Mouse (Mus musculus): ENCODE measurements around the gene Sult6b2. TPM values are rescaled to one million over a fixed set of nuclear protein-coding genes. Genes with fewer than 3 reads are reported as not detected.

The Sult6b2 gene
- polyA plus RNA-seq, 2 experiments from 2014 or later = not detected

Other genes with a start within 250 kb of the Sult6b2 start
- under 1 TPM in 1 of 2 experiments, not detected in 1; 0.20 TPM for gene Kcnj8, start 232.9 kb downstream of the Sult6b2 start, polyA plus RNA-seq (2017; shearing (Covaris generic))
- gene Abcc9, start 102.2 kb downstream of the Sult6b2 start, polyA plus RNA-seq (2017; shearing (Covaris generic)) = not detected
- 10 to 100 TPM; 12.4 to 14.3 TPM for gene Cmas, start 47.8 kb downstream of the Sult6b2 start, polyA plus RNA-seq (2017; shearing (Covaris generic))
- 10 to 100 TPM; 10.6 to 11.5 TPM for gene St8sia1, start 159.9 kb upstream of the Sult6b2 start, polyA plus RNA-seq (2017; shearing (Covaris generic))

Measured in activated CD4-positive, CD25-positive, alpha-beta regulatory T cell, adult 4 months (primary cell).